Comparison of ENCODE assay signal across 14 mouse cellular contexts in the genomic region with DNA sequence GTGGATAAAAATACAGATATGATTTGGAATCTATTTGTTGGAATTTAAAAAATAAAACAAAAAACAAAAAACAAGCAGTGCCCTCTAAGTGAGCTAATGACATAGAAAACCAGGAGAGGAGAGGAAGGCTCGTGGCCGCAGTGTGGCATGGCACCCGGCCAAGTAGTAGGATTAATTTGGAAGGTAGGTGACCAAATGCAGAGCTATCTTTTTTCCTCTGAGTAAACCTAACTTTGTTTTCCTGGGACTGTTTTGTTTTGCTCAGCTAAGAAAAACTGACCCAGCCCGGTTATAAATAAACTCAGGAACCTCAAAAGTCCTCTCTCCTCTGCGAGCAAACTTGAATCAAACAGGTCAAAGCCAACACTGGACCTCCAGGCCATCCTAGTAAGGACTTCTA. TPM values are rescaled to one million over a fixed set of nuclear protein-coding genes. Genes with fewer than 3 reads are reported as not detected.
DNase-seq lines count a peak whose midpoint lies in the region; TF ChIP-seq lines count a peak whose summit lies in the region.
"Had no signal": no experiment of that assay in that cellular context is flagged by ENCODE, and none has a peak within 500 bp of the region (broad histone marks: within the 10 kb centered on the region; RNA-seq: fewer than 3 reads in every experiment).

No protein-coding gene starts in this region.

- peaks cover 12% of the 10 kb centered on the region; the same call in 1 of the 2 replicates for H3K4me1 ChIP-seq in heart, embryonic 10.5 days
- peaks cover 13% of the 10 kb centered on the region for H3K4me1 ChIP-seq in testis, adult 2 months (ENCODE audit: control insufficient read depth, insufficient read depth, low read length)

- WGBS in heart, embryonic 10.5 days, result 79% methylated on average over 5 of the region's 5 CpGs

- peak; percentile 7 to 17 for DNase-seq in heart, postnatal 14 days
- no peak for DNase-seq in heart, embryonic 10.5 days (ENCODE audit: low spot score)
- no peak for DNase-seq in testis, postnatal 14 days (ENCODE audit: low spot score)
- DNase-seq in heart, postnatal 4 days, result peak; percentile 21
- no peak for DNase-seq in layer of hippocampus, adult 18-20 months (ENCODE audit: low spot score in 2 of 2)
- DNase-seq in spleen, adult 12 weeks (ENCODE audit: low spot score), result no peak
- DNase-seq: lung, adult 18-20 months; right cerebral cortex, postnatal 25 days had no signal

- no peak overlapping the region for H3K27ac ChIP-seq in heart, embryonic 10.5 days
- H3K27ac ChIP-seq in testis, adult 2 months (ENCODE audit: control insufficient read depth, insufficient read depth, low read depth, low read length), result no peak overlapping the region
- H3K27ac ChIP-seq: stomach, postnatal 0 days had no signal

- no peak for TF ChIP-seq POLR2A in testis, adult 2 months (IDR thresholded peaks at IDR 0.05; ENCODE audit: control insufficient read depth, low read depth, low read length)

- no peaks in the 10 kb centered on the region for H3K36me3 ChIP-seq in heart, embryonic 10.5 days
- H3K36me3 ChIP-seq in testis, adult 2 months (ENCODE audit: control insufficient read depth, insufficient read depth, low read length), result no peaks in the 10 kb centered on the region

- no peak overlapping the region for H3K4me3 ChIP-seq in heart, embryonic 10.5 days
- H3K4me3 ChIP-seq in testis, adult 2 months (ENCODE audit: control insufficient read depth, low read depth, low read length), result peak overlapping the region; percentile 15; the same call in 1 of the 2 replicates

- intact Hi-C loops in heart, postnatal 14 days (cut with DNase I), result no loop called here

- no peak for TF ChIP-seq CTCF in testis, adult 2 months (IDR thresholded peaks at IDR 0.05; ENCODE audit: control insufficient read depth, insufficient read depth, insufficient replicate concordance, low read depth, low read length)

- H3K27me3 ChIP-seq in heart, embryonic 10.5 days (ENCODE audit: insufficient read depth, poor library complexity, severe bottlenecking), result peaks cover 12% of the 10 kb centered on the region; the same call in 1 of the 2 replicates
- no peaks in the 10 kb centered on the region for H3K27me3 ChIP-seq in testis, adult 2 months (ENCODE audit: control insufficient read depth, insufficient read depth, low read length)

- no peaks in the 10 kb centered on the region for H3K9me3 ChIP-seq in heart, embryonic 10.5 days

RNA-seq across cellular contexts. Expression of gene Ddit4l, which starts 3.6 kb away (rescaled TPM):
- 1 to 10 TPM in 1 of 2 experiments, under 1 TPM in 1; 0.98 to 1.3 TPM for total RNA-seq in heart, postnatal 14 days (2021)
- 3.2 and 5.9 TPM in 2 replicates for polyA plus RNA-seq in heart, embryonic 10.5 days (2016; fragmentation: Nextera tagmentation; extraction: Ambion mirVana)
- 9.7 and 11.2 TPM in 2 replicates for polyA plus RNA-seq in testis, adult 2 months (2012; rRNA removed)
- 1 to 10 TPM; 3.6 to 4.2 TPM for total RNA-seq in heart, postnatal 4 days (2021)
- total RNA-seq in layer of hippocampus, adult 18-20 months (2021), result 10 to 100 TPM in 1 of 2 experiments, 1 to 10 TPM in 1; 6.7 to 10.8 TPM
- total RNA-seq: megakaryocyte-erythroid progenitor cell, adult 5-6 weeks had no signal

RNA-seq across cellular contexts. Expression of gene Gm21962, which starts 46.3 kb away (rescaled TPM):
- not detected for total RNA-seq in heart, postnatal 14 days (2021)
- not detected in 2 replicates for polyA plus RNA-seq in heart, embryonic 10.5 days (2016; fragmentation: Nextera tagmentation; extraction: Ambion mirVana)
- not detected in 2 replicates for polyA plus RNA-seq in testis, adult 2 months (2012; rRNA removed)
- not detected for total RNA-seq in heart, postnatal 4 days (2021)
- total RNA-seq in layer of hippocampus, adult 18-20 months (2021), result not detected
- total RNA-seq: left cerebral cortex, postnatal 36 days; megakaryocyte-erythroid progenitor cell, adult 5-6 weeks had no signal
- polyA plus RNA-seq: forebrain, embryonic 16.5 days; heart, embryonic 16.5 days; stomach, postnatal 0 days had no signal

Comparison
In these comparisons a context has a peak if more than half of its experiments do, and no peak if none do; other contexts are left out.
1. DNase-seq: peak in heart, postnatal 14 days (2 of 2) and heart, postnatal 4 days (single experiment); none in heart, embryonic 10.5 days (single experiment), testis, postnatal 14 days (single experiment), layer of hippocampus, adult 18-20 months (0 of 2) and spleen, adult 12 weeks (single experiment).